Mouse (Mus musculus) urinary bladder, postnatal 14 days (tissue): Measurements from ENCODE around the gene Ptpn22.

ENCODE experiments used
- DNase-seq: peaks from one replicate; pipeline ENCODE4 v3.0.0; 2021; ENCODE audit warnings: low spot score

The Ptpn22 gene

DNA sequence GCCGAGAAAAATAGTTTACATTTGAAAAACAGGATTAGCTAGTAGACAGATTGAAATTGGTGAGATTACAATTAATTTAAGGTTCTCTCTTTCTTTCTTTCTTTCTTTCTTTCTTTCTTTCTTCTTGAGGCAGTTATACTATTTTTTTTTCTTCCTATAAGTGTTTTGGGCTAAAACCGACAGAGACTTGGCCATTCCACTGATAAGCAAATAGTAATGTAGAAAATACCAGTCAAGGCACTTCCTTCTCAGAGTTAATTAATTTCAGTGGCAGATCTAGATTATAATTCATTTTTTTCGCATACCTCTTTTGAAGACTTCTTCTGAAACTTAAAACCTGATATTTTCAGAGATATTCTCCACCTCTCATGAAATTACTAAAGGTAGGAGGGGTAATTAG, 65.7 kb downstream of the Ptpn22 start:
- DNase-seq, result no peak

DNA sequence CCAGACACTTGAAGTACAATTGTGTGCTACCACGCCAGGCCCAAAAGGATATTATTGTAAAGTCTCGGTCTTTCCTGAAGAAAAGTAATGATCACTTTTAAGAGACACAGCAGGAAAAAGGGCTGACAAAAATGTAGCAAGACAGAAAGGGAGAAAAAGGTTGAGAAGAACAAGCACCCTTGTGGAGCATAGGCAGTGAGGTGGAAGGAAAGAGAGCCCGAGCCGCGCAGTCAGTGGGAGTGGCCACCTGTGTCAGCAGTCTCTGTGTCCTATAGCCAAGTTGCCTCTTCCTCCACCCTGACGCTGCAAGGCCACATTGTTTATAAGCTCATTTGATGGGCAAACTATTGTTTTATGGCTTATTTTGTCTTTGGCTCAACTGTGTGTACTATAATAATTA, 67.9 kb downstream of the Ptpn22 start:
- DNase-seq, result no peak

DNA sequence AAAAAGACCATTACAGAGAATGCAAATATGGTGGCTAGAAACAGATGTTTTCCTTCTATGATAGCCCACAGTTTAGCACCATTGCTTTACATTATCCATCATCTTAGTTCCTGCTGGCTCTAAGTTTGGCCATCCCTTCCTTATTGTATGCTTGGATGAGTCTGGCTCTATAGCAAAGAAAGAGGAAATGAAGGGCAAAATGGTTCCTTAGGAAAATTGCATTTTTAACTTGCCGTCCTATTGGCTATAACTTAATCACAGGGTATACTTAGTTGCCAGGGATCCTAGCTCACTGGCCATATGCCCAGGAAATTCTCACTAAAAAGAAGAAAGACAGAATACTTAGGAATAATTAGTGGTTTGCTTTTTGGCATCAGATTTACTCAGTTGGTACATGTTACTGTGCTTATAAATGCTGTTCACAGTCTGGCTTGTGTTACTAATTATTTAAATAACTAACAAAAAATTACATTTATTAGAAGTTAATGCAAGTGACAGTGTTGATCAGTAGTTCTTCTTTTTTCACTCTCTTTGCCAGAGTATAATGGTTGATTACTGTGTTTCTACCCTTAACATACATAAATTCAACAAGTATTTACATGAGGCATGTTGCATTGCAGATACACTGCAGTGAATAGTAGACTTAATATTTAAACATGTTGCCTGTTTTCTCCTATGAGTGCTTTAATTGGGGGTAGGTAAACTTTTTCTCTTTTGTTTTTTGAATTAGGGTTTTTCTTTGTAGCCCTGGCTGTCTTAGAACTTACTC, 85.4 kb downstream of the Ptpn22 start:
- DNase-seq, result no peak

DNA sequence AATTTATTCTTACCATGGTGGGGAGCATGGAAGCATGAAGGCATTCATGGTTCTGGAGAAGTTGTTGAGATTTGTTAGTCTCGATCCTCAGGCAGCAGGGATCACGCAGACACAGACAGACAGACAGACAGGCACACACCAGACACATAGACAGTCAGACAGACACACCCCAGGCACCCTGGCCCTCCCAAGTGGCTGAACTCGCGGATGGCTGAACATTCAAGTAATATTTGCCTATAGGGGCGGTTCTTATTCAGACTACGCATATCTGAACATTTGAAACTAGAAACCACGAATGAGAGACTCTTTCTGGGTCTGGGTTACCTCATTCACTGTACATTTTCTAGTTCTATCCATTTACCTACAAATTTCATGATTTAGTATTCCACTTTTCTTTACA, 89.1 kb downstream of the Ptpn22 start:
- no peak for DNase-seq

DNA sequence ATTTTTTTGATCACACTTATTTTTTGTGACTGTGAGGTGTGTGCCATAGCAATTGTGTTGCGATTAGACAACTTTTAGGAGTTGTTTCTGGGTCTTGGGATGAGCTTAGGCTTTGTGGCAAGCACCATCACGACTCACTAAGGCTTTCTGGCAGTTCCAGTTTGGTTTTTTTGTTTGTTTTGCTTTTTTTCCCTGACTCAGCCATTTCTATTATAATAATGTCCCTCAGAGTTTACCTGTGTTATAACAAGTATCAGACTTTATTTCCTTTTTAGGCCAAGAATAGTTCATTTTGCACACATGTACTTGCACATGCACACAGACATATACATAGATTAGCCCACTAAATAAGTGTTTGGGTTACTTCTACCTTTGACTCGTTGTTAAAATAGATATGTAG, 101.0 kb downstream of the Ptpn22 start:
- DNase-seq, result no peak
